Mouse (Mus musculus) neural tube, embryonic 12.5 days (tissue): ENCODE measurements around the gene Traf1. TPM values are rescaled to one million over a fixed set of nuclear protein-coding genes. Genes with fewer than 3 reads are reported as not detected.

Experiments used
- ATAC-seq: fragments of 200-750 bp; cut with Nextera tagmentation; 2 replicates; pipeline ENCODE4 v1.8.0; 2017; ENCODE audit warnings: low read depth, mild to moderate bottlenecking, moderate TSS enrichment, moderate library complexity; ENCODE audit not compliant: low FRiP score
- H3K27ac ChIP-seq: fragments of 300-500 bp; sonication (generic); 2 replicates; pipeline ENCODE4 v1.5.1; 2016
- H3K27me3 ChIP-seq: fragments of 300-500 bp; sonication (generic); replicated peaks from 2 replicates; pipeline ENCODE4 v1.6.1; 2016; ENCODE audit warnings: mild to moderate bottlenecking
- H3K36me3 ChIP-seq: fragments of 300-500 bp; sonication (generic); 2 replicates; pipeline ENCODE4 v1.6.1; 2016; ENCODE audit warnings: mild to moderate bottlenecking
- H3K4me1 ChIP-seq: fragments of 300-500 bp; sonication (generic); 2 replicates; pipeline ENCODE4 v1.6.1; 2016
- H3K4me2 ChIP-seq: fragments of 300-500 bp; sonication (generic); replicated peaks from 2 replicates; pipeline ENCODE4 v1.6.1; 2016; ENCODE audit warnings: mild to moderate bottlenecking
- H3K4me3 ChIP-seq: fragments of 300-500 bp; sonication (generic); 2 replicates; pipeline ENCODE4 v1.5.1; 2016
- H3K9ac ChIP-seq: fragments of 300-500 bp; sonication (generic); 2 replicates; pipeline ENCODE4 v1.6.1; 2016; ENCODE audit warnings: mild to moderate bottlenecking
- H3K9me3 ChIP-seq: fragments of 300-500 bp; sonication (generic); 2 replicates; pipeline ENCODE4 v1.6.1; 2016; ENCODE audit warnings: mild to moderate bottlenecking
- WGBS: fragments of 180-500 bp; shearing (Covaris S2); methylation state at CpG from one replicate; pipeline ENCODE4 v1.1.7; 2016; 5-methylcytosine and 5-hydroxymethylcytosine counted together
- polyA plus RNA-seq: library from polyadenylated mRNA; unstranded; fragments of >200 nt; fragmentation: Nextera tagmentation; extraction: Ambion mirVana; gene quantifications from 2 replicates; pipeline ENCODE4 v1.2.1, GENCODE M21; 2016

Gene Traf1
- 0.53 and 0.80 TPM in 2 replicates for polyA plus RNA-seq

DNA sequence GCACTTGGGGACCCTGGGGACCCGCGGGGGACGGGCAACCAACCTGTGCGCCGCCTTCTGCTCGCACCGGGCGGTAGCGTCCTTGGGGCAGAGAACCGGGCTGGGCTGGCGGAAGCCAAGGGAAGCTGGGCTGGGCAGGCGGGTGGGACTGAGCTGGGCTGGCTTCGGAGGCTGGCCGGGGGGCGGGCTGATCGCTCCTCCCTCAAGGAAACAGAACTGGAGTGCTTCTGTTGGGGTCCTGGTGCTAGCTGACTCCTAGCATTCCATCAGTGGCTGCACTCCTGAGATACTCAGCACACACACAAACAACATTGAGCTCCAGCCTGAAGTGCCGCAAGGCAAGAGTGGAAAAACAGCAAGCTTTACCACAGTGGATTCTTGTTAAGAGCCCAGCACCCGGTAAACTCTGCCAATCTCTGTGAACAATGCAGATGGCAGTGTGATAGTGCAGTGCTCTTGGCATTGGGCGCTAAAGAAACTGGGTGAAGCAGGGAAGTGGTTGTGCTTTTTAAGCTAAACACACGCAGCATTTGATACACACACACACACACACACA is at the start of gene Traf1:
TSS of gene Traf1 (minus strand) at position 292 of the 556 bp plus-strand sequence.
- Histone ChIP-seq H3K9ac (no peak within 1 kb of the TSS), H3K4me1 (peaks cover 3% of the 10 kb centered on the region; the same call in 1 of the 2 replicates), H3K4me3 (no peak within 1 kb of the TSS), H3K4me2 (peak within 1 kb of the TSS; percentile 48), H3K9me3 (no peaks in the 10 kb centered on the region), H3K27ac (no peak within 1 kb of the TSS), H3K36me3 (no peaks in the 10 kb centered on the region), H3K27me3 (peaks cover 4% of the 10 kb centered on the region; the same call in 1 of the 2 replicates)
- no peak for ATAC-seq
- WGBS, result 18% methylated on average over 20 of the region's 20 CpGs

GRCm38 (mm10) chr2:34998956-34999355 is 37.4 kb upstream of the Traf1 start:
- no peak overlapping the region for H3K4me3 ChIP-seq
- WGBS, result 85% methylated on average over 9 of the region's 9 CpGs
- no peaks in the 10 kb centered on the region for H3K9me3 ChIP-seq
- no peak overlapping the region for H3K9ac ChIP-seq
- ATAC-seq, result no peak
- H3K4me2 ChIP-seq, result no peak overlapping the region
- H3K36me3 ChIP-seq, result no peaks in the 10 kb centered on the region
- peaks cover 2% of the 10 kb centered on the region; the same call in 1 of the 2 replicates for H3K4me1 ChIP-seq
- H3K27ac ChIP-seq, result no peak overlapping the region
- no peaks in the 10 kb centered on the region for H3K27me3 ChIP-seq

GRCm38 (mm10) chr2:34996506-34996905 is 34.9 kb upstream of the Traf1 start:
- no peaks in the 10 kb centered on the region for H3K36me3 ChIP-seq
- H3K9me3 ChIP-seq, result no peaks in the 10 kb centered on the region
- no peak overlapping the region for H3K4me2 ChIP-seq
- 90% methylated on average over 5 of the region's 5 CpGs for WGBS
- no peak overlapping the region for H3K4me3 ChIP-seq
- no peak overlapping the region for H3K27ac ChIP-seq
- H3K27me3 ChIP-seq, result no peaks in the 10 kb centered on the region
- peaks cover 16% of the 10 kb centered on the region for H3K4me1 ChIP-seq
- H3K9ac ChIP-seq, result no peak overlapping the region
- ATAC-seq, result no peak

DNA sequence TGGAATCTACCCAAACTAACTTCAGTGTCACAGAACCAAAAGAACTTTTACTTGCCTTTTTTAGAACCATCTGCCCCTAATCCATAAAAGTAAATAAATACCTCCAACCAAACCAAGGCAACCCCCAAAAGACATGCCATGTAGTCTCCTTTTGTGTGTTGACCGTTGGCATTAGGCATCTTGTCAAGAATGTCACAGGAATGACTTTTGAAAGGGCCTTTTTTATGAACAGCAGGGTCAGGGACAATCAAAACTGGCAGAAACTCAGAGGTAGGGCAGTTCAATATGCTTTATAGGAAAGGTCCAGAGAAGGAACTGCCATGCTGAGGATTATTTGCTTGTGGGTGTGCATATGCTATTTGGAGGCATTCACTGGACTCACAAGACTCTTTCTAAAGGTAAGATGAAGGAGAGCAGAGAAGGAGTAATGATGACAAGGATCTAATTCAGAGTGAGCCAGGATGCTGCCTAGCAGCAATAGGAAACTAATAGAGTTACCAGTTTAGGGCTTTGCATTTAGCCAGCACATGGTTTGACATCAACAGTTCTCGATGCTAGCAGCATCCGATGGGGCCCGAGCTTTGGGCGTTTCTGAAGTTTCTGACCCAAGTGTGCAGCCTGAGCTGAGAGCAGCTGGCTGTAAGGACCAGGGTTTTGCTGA is 32.3 kb upstream of the Traf1 start:
- Histone ChIP-seq H3K36me3 (no peaks in the 10 kb centered on the region), H3K9ac (no peak overlapping the region), H3K4me2 (peak overlapping the region; percentile 30), H3K27ac (no peak overlapping the region), H3K27me3 (no peaks in the 10 kb centered on the region), H3K9me3 (no peaks in the 10 kb centered on the region), H3K4me3 (no peak overlapping the region), H3K4me1 (peaks cover 16% of the 10 kb centered on the region)
- ATAC-seq, result no peak
- WGBS, result 67% methylated on average over 5 of the region's 5 CpGs

GRCm38 (mm10) chr2:34992729-34993695 is 31.4 kb upstream of the Traf1 start:
- Histone ChIP-seq H3K27me3 (no peaks in the 10 kb centered on the region), H3K27ac (no peak overlapping the region), H3K4me3 (no peak overlapping the region), H3K9ac (0 out of 2 replicates have a peak overlapping the region, but pooled peaks have one; percentile 26), H3K36me3 (no peaks in the 10 kb centered on the region), H3K4me2 (peak overlapping the region; percentile 30), H3K9me3 (no peaks in the 10 kb centered on the region), H3K4me1 (peaks cover 16% of the 10 kb centered on the region)
- WGBS, result 8% methylated on average over 9 of the region's 9 CpGs
- peak; percentile 58; the same call in 1 of the 2 replicates for ATAC-seq

DNA sequence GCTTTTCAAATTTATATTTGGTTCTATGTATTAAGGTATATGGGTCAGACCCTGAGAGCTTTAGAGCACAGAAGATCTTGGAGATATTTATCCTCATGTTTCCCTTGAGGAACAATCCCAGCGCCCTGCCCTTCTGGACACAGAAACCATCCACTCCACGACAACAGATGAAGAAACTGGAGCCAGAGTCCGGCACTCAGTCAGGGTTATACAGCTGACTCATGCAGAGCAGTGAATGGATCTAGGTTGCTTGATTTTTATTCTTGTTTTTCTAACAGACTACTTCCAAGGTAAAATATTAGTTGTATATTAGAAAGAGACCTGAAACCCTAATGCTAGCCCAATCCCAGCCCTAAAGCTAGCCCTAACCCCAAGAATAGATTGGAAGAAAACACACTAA is 30.4 kb upstream of the Traf1 start:
- Histone ChIP-seq H3K9ac (no peak overlapping the region), H3K4me3 (no peak overlapping the region), H3K36me3 (no peaks in the 10 kb centered on the region), H3K27ac (no peak overlapping the region), H3K9me3 (no peaks in the 10 kb centered on the region), H3K27me3 (no peaks in the 10 kb centered on the region), H3K4me1 (peaks cover 16% of the 10 kb centered on the region), H3K4me2 (no peak overlapping the region)
- ATAC-seq, result no peak
- WGBS, result 89% methylated on average over 3 of the region's 3 CpGs

DNA sequence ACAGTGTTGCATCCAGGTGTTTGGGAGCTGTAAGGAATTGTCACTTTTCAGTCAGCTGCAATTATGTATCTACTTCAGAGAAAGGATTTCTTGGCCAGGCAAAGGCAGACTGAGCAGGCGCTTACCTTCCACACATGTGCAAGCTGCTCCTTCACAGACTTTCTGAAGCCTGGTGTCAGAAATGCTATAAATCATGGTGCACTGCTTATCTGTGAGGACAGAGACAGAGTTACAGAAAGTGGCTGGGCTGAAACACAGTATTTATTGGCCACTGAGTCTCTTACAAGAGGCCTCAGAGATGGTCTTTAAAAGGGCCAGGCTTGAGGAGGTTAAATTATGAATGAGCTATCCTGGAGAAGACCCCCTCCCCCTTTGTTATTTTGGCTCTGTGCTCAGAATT is 28.2 kb upstream of the Traf1 start:
- no peak overlapping the region for H3K4me3 ChIP-seq
- peaks cover 16% of the 10 kb centered on the region for H3K4me1 ChIP-seq
- WGBS, result 83% methylated on average over 1 of the region's 1 CpGs
- no peak for ATAC-seq
- no peak overlapping the region for H3K4me2 ChIP-seq
- no peak overlapping the region for H3K27ac ChIP-seq
- H3K27me3 ChIP-seq, result no peaks in the 10 kb centered on the region
- no peaks in the 10 kb centered on the region for H3K36me3 ChIP-seq
- H3K9me3 ChIP-seq, result no peaks in the 10 kb centered on the region
- no peak overlapping the region for H3K9ac ChIP-seq

DNA sequence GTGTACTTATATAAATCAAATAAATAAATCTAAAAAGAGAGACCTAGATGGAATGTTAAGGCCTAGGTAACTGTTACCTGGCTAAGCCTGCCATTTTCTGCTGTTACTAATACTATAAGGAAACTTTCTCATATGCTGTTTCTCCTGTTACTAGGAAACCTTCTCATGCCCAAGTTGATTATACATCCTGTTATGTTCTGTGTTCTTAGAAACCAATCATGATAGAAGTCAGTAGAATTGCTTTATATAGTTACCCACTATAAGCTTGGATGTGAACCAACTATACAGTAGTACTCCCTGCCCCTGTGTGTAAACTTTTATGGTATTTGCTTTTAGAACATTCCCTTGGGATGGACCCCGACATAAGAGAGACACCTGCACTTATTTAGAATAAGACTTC is 26.0 kb upstream of the Traf1 start:
- peaks cover 7% of the 10 kb centered on the region for H3K4me1 ChIP-seq
- H3K9ac ChIP-seq, result no peak overlapping the region
- H3K36me3 ChIP-seq, result no peaks in the 10 kb centered on the region
- no peaks in the 10 kb centered on the region for H3K27me3 ChIP-seq
- 67% methylated on average over 1 of the region's 1 CpGs for WGBS
- no peak overlapping the region for H3K27ac ChIP-seq
- no peak overlapping the region for H3K4me3 ChIP-seq
- H3K4me2 ChIP-seq, result no peak overlapping the region
- no peak for ATAC-seq
- no peaks in the 10 kb centered on the region for H3K9me3 ChIP-seq

- Histone ChIP-seq H3K9ac (no peak overlapping the region), H3K4me2 (no peak overlapping the region), H3K4me1 (peaks cover 9% of the 10 kb centered on the region), H3K4me3 (no peak overlapping the region), H3K9me3 (no peaks in the 10 kb centered on the region), H3K36me3 (no peaks in the 10 kb centered on the region), H3K27ac (no peak overlapping the region), H3K27me3 (no peaks in the 10 kb centered on the region)
- WGBS, result 86% methylated on average over 8 of the region's 8 CpGs
- no peak for ATAC-seq
Measured at GRCm38 (mm10) chr2:34984885-34985284, 23.3 kb upstream of the Traf1 start.

- Histone ChIP-seq H3K27me3 (no peaks in the 10 kb centered on the region), H3K9me3 (no peaks in the 10 kb centered on the region), H3K4me1 (peaks cover 9% of the 10 kb centered on the region; the same call in 1 of the 2 replicates), H3K4me2 (no peak overlapping the region), H3K9ac (no peak overlapping the region), H3K4me3 (no peak overlapping the region), H3K27ac (no peak overlapping the region), H3K36me3 (no peaks in the 10 kb centered on the region)
- WGBS, result 57% methylated on average over 11 of the region's 11 CpGs
- no peak for ATAC-seq
Measured at GRCm38 (mm10) chr2:34982906-34983698, 21.5 kb upstream of the Traf1 start.

DNA sequence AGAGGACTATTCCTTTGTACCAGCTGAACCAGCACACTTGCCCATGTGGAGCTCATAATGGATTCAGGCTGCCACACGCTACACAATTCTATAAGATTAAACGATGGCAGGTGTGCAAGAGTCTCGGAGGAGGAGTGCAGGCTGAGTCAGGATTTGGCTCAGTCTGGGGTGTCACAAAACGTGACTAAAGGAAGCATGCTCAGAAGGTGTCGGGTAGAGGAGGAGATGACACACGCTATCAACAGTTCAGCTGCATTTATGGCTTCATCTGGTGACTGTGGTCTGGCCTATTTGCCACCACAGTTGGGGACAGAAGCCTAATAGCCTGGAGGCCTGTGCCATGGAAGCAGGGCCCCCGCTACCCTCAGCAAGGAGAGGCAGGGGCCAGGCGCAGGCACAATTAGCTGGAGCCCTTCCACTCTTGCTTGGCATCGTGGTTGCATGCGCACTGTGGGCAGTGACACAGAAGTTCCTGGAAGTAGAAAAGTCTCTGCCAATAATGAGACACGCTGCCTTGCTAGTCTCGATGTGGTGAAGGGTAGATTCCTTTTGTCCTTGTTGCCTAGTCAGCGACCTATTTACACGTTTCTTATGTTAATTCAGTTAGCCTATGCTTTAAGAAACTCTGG is 20.6 kb upstream of the Traf1 start:
- Histone ChIP-seq H3K9me3 (no peaks in the 10 kb centered on the region), H3K27me3 (no peaks in the 10 kb centered on the region), H3K4me3 (no peak overlapping the region), H3K9ac (no peak overlapping the region), H3K27ac (no peak overlapping the region), H3K4me1 (peaks cover 9% of the 10 kb centered on the region; the same call in 1 of the 2 replicates), H3K36me3 (no peaks in the 10 kb centered on the region), H3K4me2 (no peak overlapping the region)
- no peak for ATAC-seq
- WGBS, result 62% methylated on average over 14 of the region's 14 CpGs
